Mouse (Mus musculus) heart, postnatal 0 days (tissue): Measurements from ENCODE around the gene Dlg2.

Experiments
- CTCF ChIP-seq: IDR thresholded peaks from 2 replicates; pipeline ENCODE4 v1.5.1; 2016; ENCODE audit warnings: antibody characterized with exemption, control low read depth, low read depth
- EP300 ChIP-seq: IDR thresholded peaks from 2 replicates; pipeline ENCODE4 v1.6.1; 2016; ENCODE audit warnings: antibody characterized with exemption, low read depth

DNA sequence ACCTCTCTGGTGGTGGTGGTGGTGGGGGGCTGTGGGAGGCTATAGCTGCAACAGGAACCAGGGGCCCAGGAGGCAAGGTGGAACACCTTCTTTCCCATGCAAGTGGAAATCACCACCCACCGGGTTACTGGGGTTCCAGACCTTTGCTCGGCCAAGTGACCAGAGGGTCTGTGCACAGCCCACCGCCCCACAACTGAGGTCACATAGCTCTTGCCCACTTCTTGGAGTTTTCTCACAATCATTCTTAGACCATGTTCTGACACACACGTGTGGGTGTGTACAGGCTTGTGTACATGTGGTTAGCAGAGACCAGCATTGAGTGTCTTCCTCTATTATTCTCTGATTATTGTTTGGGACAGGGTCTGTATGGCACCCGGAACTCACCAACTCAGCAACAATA is 15.0 kb upstream of the Dlg2 start:
- TF ChIP-seq CTCF (no peak), EP300 (no peak)
